Mouse (Mus musculus) lung, postnatal 36 days (tissue): Measurements from ENCODE around the gene Tef.

Source experiments
- DNase-seq: peaks from one replicate; pipeline ENCODE4 v3.0.0; 2022; ENCODE audit warnings: mixed read lengths

Gene Tef

DNA sequence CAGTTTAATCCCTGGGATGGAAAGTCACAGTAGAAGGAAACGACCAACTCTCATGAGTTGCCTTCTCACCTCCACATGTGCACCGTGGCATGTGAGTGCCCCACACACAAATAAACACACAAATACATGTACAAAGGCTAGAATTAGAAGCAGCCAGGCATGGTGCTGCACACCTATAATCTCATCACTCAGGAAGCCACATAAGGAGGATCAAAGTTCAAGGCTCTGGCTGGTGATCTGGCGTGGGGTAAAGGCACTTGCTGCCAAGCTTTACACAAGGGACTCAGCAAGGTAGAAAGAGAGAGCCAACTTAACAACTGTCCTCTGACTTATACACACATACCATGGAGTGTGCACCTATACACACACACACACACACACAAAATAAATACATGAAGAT is 1.8 kb upstream of the Tef start:
- no peak for DNase-seq

DNA sequence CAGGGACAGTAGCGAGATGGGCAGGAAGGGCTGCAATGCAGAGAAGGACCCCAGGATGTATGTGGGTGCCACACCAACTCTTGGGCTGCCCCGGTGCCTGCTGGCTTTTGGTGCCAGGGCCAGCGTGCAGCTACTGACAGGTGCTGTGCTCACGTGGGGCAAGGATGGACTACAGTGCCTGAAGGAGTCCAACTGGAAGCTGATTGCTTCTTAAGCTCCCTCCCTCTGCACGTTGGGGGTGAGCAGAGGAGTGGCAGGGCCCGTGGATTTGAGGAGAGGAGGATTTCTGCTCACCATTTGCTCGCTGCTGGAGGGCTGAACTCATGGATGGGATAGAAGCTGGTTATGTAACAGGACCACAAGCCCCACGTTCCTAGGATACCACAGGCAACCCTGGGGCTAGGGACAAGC is 725 bp downstream of the Tef start:
- peak; percentile 74 for DNase-seq

DNA sequence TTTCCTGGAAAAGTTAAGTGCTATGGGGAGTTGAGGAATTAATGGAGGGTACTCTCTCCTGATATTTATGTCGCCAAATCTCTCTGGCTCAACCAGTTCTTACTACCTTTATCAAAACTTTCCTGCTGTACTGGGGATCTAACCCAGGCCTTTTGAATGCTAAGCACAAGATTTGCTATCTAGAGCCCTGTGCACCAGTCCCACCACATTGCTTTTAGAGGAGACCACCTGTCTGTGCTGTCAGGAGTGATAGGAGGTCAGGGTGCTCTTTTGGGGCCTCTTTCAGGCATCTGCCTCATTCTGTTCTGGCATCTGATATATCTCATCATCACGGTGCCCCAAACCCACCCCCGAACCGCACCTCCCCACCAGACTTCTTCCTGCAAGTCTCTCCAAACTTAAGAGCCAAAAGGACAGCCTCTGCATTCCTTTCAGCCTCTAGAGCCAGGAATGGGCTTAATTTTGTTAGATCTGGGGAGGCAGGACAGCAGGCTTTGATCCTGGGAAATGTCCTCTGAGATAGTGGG is 1.3 kb downstream of the Tef start:
- DNase-seq = no peak

DNA sequence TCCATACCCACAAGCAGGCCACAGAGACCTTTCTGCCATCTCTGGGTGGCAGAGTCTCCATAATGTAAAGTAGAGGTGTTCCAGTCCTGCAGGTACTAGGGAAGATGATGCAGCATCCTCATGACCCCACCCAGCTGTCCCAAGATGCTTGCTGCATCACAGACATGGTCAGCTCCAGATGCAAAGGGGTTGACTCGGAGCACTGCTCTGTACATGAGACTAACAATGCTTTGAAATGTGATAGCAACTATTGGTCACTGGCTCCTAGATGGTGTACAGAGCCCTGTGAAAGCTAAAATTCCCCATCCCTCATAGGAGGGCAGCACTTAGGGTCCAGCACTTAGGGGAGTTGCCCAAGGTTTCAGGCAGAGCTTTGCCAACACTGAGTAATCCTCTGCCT is 2.0 kb downstream of the Tef start:
- no peak for DNase-seq

DNA sequence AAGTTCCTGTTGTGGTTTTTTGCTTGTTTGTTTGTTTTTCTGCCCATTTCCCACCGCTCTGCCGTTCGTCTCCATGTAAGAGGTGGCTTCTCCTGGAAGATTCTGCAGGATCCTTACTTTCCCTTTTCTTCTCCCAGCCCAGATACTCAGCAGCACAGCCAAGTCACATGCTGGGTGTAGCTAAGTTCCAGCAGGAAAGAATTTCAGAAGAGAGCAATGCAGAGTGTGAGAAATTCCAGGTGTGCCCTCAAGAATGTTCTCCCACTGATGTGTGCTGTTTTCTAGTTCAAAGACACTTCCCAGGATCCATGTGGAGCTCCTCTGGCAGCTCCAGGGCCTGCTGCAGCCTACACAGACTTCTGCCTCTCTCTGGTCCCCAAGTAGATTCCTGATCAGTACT is 2.7 kb downstream of the Tef start:
- peak; percentile 57 for DNase-seq

DNA sequence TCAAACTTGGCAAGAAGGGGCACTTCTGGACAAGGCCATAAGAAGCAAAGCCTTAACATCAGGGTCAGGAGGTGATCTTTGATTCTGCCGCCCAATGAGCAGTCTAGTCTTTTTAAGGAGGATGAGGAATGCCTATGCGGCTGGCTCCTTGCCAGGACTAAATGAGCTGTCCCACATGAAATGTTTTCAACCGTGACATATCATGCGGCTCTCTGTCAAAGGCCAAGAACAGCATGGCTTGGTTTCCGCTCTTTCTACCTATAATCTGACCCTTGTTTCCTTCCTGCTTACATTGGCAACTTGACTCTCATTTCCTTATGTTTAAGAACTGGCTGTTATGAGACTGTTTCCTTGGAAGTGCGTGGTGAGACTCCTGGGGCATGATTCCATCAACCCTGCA is 3.4 kb downstream of the Tef start:
- peak; percentile 74 for DNase-seq

DNA sequence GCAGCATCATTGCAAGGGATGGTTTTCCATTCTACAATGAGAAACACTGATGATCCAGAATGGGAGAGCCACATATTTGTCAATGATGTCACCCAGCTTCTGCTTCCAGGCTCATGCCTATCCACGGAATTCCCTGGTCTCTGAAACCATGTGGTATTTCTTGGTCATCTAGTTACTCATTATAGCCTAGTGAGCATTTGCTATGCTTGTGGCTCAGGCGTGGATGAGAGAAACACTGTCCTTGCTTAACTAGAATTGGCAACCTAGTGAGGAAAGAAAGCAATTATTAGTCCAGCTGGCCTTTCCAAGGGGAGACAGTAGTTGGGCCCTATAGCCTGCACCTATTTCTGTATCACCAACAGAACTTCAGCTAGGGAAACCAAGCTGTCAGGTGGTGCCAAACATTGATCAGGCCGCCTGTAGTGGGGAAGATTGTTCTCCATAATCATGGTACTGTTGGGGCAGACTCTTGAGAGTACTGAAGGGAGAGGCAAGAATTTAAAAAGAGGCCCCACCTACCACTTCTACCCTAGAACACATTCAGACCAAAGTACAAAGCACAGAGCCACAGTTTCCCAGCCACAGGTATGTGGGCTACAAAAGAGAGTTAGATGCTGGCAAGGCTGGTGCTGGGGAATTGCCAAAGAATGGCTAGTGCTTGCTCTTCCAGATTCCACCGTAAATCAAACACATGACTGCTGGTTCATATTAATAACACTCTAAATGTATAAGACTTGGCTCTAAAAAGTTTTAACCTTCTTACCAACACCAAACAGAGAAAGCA is 4.6 kb downstream of the Tef start:
- DNase-seq = peak; percentile 89

DNA sequence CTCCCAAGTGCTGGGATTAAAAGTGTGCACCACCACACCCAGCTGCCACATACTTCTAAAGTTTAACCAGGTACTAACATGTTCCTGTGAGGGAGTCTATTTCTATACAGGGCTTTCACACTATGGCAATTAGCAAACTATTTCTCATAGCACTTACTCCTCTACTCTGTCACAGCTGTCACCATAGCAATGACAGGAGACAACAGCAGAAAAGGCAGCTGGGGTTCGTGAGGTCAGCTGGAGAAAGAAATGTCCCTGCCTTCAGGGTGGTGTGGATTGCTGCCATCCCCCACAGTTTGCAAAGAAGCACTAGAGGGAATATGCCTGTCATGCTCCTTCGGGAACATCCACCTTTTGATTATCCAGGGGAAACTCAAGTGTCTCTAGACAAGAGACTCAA is 6.6 kb downstream of the Tef start:
- no peak for DNase-seq

DNA sequence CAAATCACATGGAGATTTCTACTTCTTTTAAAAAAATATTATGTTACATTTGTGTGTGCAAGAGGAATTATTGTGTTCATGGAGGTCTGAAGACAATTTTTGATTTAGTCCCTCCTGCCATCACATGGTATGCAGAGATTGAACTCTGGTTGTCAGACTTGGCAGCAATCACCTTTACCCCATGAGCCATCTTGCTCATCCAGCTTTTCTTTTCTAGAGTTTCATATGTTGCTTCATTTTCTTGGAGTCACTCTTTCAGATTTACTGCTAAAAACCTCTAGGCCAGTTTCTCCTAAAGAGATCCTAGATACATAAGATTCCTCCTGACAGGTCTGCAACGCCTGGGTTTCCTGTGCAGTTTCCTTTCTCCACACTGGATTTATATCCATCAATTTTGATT is 7.3 kb downstream of the Tef start:
- DNase-seq = no peak

DNA sequence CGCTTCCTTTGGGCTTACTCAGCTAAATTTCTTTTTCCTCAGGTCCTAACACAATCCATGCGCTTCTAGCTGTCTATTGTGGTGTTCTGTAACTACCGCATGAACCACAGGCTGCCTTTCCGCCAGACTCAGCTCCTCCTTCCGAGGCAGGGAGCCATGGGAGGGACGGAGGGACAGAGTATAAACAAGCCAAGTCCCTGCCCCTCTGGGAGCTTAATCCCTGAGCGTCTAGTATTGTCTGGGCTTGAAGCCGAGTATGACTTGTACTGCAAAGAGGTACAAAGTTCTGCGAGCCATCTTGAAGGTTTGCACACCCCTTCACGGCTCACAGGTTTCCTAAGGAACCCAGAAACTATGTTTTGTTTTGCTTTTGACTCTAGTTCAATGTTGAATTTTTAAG is 7.9 kb downstream of the Tef start:
- DNase-seq = peak; percentile 97

DNA sequence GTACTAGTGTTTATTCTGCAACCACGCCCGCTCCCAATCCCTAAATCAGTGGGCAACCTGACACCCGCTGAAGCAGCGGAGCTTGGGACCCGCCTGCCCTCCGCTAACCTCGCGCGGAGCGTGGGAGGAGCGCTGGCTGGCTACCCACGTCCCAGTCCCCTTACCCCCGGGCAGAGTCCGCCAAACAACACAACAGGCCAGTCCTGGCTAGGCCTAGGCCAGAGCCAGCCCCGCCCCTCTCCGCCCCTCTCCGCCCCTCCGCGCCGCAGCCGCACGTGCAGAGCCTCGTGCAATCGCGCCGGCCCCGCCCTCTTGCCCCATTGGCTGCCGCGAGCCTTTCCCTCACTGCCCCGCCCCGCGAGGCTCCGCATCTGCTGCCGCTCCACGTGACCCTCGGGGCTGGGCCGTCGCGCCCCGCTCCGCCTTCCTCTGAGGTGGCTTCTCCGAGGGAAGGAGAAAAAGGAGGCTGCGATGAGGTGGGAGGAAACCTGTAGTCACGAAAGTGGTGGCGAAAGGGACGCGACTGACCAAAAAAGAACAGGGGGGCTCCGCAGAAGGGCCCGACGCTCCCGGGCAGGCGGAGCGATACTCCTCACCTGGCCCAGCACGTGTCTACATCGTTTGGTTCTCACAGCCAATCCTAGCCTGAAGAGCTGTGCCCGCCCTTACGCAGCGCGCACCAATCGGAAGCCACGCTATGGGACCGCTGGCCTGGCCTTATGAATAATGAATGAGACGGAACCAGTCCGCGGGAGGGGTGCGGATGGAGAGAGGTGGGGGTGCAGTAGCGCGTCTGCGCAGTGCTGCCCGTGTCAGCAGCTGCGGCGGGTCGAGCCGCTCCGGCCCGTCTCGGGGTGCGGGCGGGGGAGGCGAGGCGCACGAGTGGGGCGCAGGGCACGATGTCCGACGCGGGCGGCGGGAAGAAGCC is 8.7 kb downstream of the Tef start:
- peak; percentile 99 for DNase-seq

DNA sequence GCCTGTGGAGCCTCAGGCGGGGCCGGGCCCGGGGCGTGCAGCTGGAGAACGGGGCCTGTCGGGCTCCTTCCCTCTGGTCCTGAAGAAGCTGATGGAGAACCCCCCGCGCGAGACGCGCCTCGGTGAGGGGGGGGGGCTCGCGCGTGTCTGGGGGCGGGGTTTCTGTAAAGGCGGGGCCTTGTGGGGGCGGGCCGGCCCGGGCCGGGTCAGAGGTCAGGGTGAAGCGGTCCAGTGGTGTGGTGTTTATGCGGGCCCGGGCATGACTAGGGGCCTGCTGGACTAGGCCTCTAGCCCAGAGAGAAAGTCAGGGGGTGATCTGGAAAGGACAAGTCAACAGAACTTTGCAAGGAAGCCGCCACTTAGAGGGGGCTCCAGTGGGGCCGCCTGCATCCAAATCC is 9.4 kb downstream of the Tef start:
- DNase-seq = peak; percentile 63

DNA sequence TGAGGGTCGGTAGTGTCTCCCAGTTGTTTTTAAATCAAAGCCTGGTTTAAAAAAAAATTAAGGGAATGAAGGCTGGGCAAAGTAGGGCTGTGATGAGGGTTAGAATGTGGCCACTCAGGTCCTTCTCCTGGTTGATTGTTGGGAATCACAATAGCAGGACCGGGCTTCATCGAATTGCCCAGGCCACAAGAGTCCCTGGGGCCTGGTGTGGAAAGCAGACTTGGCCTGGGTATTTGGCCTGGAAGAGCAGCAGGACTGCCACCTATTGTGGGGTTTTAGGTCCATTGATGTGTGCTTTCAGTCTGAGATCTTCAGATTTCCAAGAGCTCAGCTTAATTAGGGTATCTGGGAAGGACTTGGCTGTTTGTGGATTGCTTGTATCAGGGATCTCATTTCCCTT is 10.1 kb downstream of the Tef start:
- DNase-seq = no peak

DNA sequence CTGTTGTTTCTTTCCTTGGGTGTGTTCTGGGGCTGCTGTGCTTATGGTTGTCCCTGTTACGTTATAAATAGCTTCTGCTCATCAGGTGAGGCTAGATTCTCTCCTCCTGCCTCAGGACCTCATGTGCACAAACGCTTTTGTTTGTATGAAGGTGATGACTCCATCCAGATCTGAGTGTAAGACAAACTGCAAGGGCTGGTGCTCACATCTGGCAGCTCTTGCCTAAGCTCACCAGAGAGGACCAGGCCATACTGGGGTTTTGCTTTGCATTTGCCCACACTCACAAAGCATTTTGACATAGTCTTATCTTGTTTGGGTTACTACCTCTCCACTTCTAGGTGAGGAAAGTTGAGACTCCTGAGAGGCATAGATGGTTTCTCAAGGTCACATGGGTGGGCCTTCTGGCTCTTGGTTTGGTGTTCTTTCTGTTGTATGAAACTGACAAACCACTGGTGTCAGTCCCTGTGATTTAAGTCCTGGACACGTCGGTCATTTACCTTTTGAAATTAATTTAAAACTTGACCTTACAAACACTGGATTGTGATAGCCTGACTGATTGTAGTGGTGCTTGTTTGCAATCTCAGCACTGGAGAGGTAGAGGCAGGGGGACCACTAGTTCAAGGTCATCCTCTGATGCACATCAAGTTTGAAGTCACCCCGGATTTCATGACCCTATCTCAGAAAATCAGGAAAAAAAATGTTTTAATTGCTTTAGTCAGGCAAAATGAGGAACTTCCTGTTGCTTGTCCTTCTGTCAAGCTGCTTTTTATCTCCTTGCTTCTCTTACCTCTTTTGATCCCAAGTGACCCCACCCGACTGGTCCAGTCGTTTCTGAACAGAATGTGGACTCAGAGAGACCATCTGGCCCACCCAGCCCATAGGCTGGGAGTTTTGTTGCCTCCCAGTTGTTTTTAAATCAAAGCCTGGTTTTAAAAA is 10.7 kb downstream of the Tef start:
- no peak for DNase-seq

DNA sequence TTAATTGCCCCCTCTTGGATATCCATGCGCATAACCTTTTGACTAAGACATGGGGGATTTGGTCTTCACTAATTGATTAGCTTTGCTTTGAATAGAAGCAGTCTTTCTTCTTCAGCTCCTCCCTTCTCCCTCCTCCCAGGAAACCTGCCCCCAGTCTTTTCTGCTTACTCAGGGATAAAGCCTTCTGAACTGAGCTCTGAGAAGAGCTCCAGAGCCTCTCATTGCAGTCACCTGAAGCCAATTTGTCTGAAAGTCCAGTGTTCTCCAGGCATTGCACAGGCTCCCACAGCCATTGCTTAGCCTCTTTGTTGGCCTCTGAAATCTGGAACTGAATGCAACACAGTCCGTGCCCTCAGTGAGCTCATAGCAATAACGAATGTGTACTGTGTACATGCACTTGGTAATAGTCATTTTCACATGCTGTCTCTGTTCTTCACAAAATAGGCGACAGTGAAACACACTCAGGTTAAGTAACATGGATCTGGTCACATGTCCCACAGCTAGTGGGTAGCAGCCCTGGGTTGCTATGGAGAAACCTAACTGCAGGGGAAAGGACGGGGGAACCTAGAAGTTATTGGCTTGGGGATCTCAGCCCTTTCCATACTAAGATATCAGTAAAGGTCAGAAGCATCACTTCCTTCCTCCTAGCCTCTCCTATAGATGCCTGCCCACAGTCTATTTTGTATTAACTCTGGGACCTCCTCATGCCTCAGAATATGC is 11.9 kb downstream of the Tef start:
- no peak for DNase-seq

DNA sequence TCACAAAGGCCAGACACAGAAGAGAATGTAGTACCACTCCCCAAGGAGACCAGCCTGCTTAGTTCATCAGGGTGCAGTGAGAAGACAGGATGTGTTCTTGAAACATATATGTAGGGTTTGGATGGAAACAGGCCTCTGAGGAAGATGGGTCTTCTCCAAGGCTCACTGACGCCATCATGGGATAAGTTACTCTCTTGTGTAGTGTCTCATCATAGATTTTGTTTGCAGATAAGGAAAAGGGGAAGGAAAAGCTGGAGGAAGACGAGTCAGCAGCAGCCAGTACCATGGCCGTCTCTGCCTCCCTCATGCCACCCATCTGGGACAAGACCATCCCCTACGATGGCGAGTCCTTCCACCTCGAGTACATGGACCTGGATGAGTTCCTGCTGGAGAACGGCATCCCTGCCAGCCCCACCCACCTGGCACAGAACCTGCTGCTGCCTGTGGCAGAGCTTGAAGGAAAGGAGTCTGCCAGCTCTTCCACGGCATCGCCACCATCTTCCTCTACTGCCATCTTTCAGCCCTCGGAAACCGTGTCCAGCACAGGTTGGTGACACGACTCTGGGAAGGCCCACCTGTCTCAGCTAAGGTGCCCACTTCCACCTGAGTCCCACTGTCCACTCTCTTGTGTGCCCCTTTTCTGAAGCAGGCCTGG is 12.6 kb downstream of the Tef start:
- no peak for DNase-seq

DNA sequence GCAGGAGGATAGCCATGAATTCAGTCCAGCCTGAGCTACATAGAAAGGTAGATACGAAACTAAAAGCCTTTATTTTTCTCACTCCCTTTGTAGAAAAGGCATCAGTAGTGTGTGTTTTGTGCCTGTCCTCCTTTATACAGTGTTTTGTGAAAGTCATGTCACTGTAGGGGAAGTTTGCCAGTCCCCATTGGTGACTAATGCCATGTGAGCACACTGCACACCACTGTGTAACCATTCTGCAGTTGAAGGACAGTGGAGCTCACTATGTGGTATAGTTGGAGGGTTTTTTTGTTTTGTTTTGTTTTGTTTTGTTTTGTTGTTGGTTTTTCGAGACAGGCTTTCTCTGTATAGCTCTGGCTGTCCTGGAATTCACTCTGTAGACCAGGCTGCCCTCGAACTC is 16.2 kb downstream of the Tef start:
- DNase-seq = no peak

DNA sequence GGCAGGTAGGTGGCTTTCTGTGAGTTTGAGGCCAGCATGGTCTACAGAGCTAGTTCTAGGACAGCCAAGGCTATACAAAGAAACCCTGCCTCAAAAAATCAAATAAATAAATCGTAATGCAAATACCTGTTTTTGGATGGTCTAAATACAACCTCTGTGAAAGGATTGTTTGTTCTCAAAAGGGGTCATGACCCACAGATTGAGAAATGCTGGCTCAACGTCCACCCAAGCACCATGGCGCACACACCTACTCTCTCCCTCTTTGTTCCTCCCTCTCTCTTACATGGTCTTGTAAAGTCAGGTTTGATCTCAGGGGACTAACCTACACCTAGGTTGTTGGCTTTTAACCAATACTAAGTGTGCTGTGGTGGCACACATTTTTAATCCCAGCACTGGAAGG is 20.4 kb downstream of the Tef start:
- DNase-seq = no peak

DNA sequence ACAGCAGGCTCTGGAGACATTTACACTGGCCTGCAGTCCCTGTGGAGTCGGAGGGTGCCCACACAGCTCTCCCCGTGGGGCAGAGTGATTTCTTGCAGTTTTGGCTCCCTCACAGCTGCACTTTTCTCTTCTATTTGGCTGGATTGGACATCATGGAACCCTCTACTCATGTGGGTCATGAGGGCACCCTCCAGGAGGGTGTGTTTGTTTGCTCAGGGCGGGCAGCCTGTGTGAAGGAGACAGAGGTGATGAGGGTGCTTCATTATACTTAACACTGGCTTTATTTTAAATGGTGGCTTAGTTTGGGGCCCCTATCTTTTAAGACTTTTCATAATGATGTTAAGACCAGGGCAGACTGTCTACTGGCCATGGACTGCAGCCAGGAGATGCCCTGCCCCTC is 22.6 kb downstream of the Tef start:
- DNase-seq = no peak

DNA sequence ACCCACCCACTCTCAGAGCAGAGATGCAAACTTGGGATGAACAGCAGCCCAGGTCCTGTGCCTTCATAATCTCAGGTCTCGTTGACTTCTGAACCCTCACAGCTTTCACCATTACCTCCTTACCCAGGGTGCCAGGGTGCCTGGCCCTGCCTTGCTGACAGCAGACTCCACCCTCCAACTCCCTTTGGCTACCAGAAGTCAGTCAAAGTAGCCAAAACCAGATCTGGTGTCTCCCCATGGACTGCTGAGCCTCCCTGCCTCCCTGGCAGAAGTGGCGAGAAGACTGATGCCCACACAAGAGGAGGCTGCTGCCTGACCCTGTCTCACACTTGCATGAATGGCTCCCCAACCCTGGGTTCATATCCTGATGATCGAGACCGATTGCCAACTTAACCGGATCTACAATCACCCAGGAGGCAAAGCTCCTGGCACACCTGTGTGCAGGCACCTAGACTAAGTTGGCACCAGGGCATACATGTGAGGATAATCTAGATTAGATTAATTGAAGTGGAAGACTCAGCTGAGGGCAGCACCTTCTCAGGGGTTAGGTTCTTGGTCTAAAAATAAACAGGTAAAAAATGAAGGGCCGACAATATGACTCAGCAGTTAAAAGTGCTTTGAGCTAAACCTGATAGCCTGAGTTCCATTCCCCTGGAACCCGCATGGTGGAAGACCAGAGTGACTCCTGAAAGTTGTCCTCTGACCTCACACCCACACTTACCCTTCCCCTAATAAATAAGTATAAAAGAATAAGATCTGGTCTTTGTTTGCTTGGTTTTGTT is 26.4 kb downstream of the Tef start:
- DNase-seq = no peak

DNA sequence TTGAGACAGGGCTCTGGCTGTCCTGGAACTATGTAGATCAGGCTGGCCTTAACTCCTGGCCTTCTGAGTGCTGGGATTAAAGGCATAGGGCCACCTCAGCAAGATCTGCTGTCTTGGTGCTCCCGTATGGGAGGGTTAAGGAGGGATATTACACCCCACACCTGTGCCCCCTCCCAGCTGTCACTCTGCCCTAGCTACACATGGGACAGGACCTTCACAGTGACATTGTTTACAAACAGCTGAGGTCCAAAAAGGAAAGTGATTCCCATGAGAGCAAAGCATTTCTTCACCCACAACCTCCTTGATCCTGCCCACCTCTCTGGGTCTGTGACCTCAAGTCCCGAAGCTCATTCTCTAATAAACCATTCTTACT is 27.0 kb downstream of the Tef start:
- no peak for DNase-seq
